Mouse (Mus musculus) forebrain, embryonic 15.5 days (tissue): ENCODE data around the gene Gpr35. TPM values are rescaled to one million over a fixed set of nuclear protein-coding genes. Genes with fewer than 3 reads are reported as not detected.
A peak's percentile ranks its signal among the peaks of the same experiment; 100 is the strongest.
"Not testable (repeated sequence)": the region's sequence is repeated elsewhere in the genome, so short reads cannot be mapped to it uniquely, and the experiment has no call there.

ENCODE experiments used
- ATAC-seq: fragments of 200-750 bp; cut with Nextera tagmentation; replicated peaks from 2 replicates; pipeline ENCODE4 v1.8.0; 2017; ENCODE audit warnings: mild to moderate bottlenecking, moderate TSS enrichment, moderate library complexity
- H3K27ac ChIP-seq: fragments of 300-500 bp; sonication (generic); replicated peaks from 2 replicates; pipeline ENCODE4 v1.5.1; 2015; ENCODE audit warnings: mild to moderate bottlenecking, inconsistent platforms
- H3K27me3 ChIP-seq: fragments of 300-500 bp; sonication (generic); 2 replicates; pipeline ENCODE4 v1.6.1; 2015; ENCODE audit warnings: inconsistent platforms
- H3K36me3 ChIP-seq: fragments of 300-500 bp; sonication (generic); 2 replicates; pipeline ENCODE4 v1.6.1; 2015; ENCODE audit warnings: mild to moderate bottlenecking, inconsistent platforms
- H3K4me1 ChIP-seq: fragments of 300-500 bp; sonication (generic); 2 replicates; pipeline ENCODE4 v1.6.1; 2015; ENCODE audit warnings: inconsistent platforms
- H3K4me2 ChIP-seq: fragments of 300-500 bp; sonication (generic); replicated peaks from 2 replicates; pipeline ENCODE4 v1.6.1; 2015; ENCODE audit warnings: mild to moderate bottlenecking, inconsistent platforms
- H3K4me3 ChIP-seq: fragments of 300-500 bp; sonication (generic); 2 replicates; pipeline ENCODE4 v1.5.1; 2015; ENCODE audit warnings: mild to moderate bottlenecking, inconsistent platforms
- H3K9ac ChIP-seq: fragments of 300-500 bp; sonication (generic); replicated peaks from 2 replicates; pipeline ENCODE4 v1.6.1; 2015; ENCODE audit warnings: mild to moderate bottlenecking, inconsistent platforms
- H3K9me3 ChIP-seq: fragments of 300-500 bp; sonication (generic); 2 replicates; pipeline ENCODE4 v1.6.1; 2016; ENCODE audit warnings: inconsistent platforms
- WGBS: fragments of 180-500 bp; shearing (Covaris S2); methylation state at CpG from one replicate; pipeline ENCODE4 v1.1.7; 2015; ENCODE audit warnings: mixed read lengths; 5-methylcytosine and 5-hydroxymethylcytosine counted together
- polyA plus RNA-seq: library from polyadenylated mRNA; unstranded; fragments of >200 nt; fragmentation: Nextera tagmentation; extraction: Ambion mirVana; gene quantifications from 2 replicates; pipeline ENCODE4 v1.2.1, GENCODE M21; 2015

The Gpr35 gene
- polyA plus RNA-seq, 1 experiment from 2014 or later: 0.46 TPM

- whole genome bisulfite sequencing: 13% methylated on average over 10 of the region's 10 CpGs
- Histone ChIP-seq H3K9ac (peak overlapping the region; percentile 83), H3K27ac (peak overlapping the region; percentile 98), H3K4me2 (peak overlapping the region; percentile 80), H3K4me1 (peaks cover 30% of the 10 kb centered on the region), H3K27me3 (no peaks in the 10 kb centered on the region), H3K9me3 (no peaks in the 10 kb centered on the region), H3K4me3 (peak overlapping the region; percentile 81), H3K36me3 (peaks cover 22% of the 10 kb centered on the region)
- ATAC-seq: no peak
Measured at GRCm38 (mm10) chr1:92935054-92935962, 15.4 kb upstream of the Gpr35 start.

- Histone ChIP-seq H3K4me2 (peak overlapping the region; percentile 80), H3K4me3 (peak overlapping the region; percentile 81), H3K27me3 (no peaks in the 10 kb centered on the region), H3K9me3 (no peaks in the 10 kb centered on the region), H3K36me3 (peaks cover 28% of the 10 kb centered on the region), H3K27ac (peak overlapping the region; percentile 44), H3K9ac (peak overlapping the region; percentile 83), H3K4me1 (peaks cover 30% of the 10 kb centered on the region)
- ATAC-seq: no peak
- 53% methylated on average over 2 of the region's 2 CpGs for WGBS
Measured at GRCm38 (mm10) chr1:92935977-92936376, 14.7 kb upstream of the Gpr35 start.

- Histone ChIP-seq H3K27me3 (no peaks in the 10 kb centered on the region), H3K4me2 (peak overlapping the region; percentile 80), H3K36me3 (peaks cover 29% of the 10 kb centered on the region), H3K4me3 (peak overlapping the region; percentile 81; the same call in 1 of the 2 replicates), H3K27ac (no peak overlapping the region), H3K9me3 (no peaks in the 10 kb centered on the region), H3K4me1 (peaks cover 30% of the 10 kb centered on the region), H3K9ac (peak overlapping the region; percentile 26)
- no peak for ATAC-seq
- WGBS: 85% methylated on average over 3 of the region's 3 CpGs
Measured at GRCm38 (mm10) chr1:92936467-92936866, 14.2 kb upstream of the Gpr35 start.

- no peak for ATAC-seq
- WGBS: 91% methylated on average over 3 of the region's 3 CpGs
- H3K27ac ChIP-seq: no peak overlapping the region
Measured at GRCm38 (mm10) chr1:92937797-92938196, 12.9 kb upstream of the Gpr35 start.

GRCm38 (mm10) chr1:92939746-92940145, 10.9 kb upstream of the Gpr35 start:
- H3K27ac ChIP-seq: no peak overlapping the region
- no peak overlapping the region for H3K9ac ChIP-seq
- H3K4me3 ChIP-seq: no peak overlapping the region
- no peaks in the 10 kb centered on the region for H3K9me3 ChIP-seq
- H3K4me2 ChIP-seq: no peak overlapping the region
- no peaks in the 10 kb centered on the region for H3K27me3 ChIP-seq
- ATAC-seq: no peak
- H3K4me1 ChIP-seq: peaks cover 24% of the 10 kb centered on the region
- H3K36me3 ChIP-seq: peaks cover 56% of the 10 kb centered on the region
- WGBS: 95% methylated on average over 4 of the region's 4 CpGs

More at GRCm38 (mm10) chr1:92937797-92938196, 12.9 kb upstream of the Gpr35 start:
- peaks cover 30% of the 10 kb centered on the region for H3K4me1 ChIP-seq
- H3K27me3 ChIP-seq: no peaks in the 10 kb centered on the region
- no peak overlapping the region for H3K9ac ChIP-seq
- no peaks in the 10 kb centered on the region for H3K9me3 ChIP-seq
- H3K36me3 ChIP-seq: peaks cover 39% of the 10 kb centered on the region
- no peak overlapping the region for H3K4me3 ChIP-seq
- H3K4me2 ChIP-seq: no peak overlapping the region

DNA sequence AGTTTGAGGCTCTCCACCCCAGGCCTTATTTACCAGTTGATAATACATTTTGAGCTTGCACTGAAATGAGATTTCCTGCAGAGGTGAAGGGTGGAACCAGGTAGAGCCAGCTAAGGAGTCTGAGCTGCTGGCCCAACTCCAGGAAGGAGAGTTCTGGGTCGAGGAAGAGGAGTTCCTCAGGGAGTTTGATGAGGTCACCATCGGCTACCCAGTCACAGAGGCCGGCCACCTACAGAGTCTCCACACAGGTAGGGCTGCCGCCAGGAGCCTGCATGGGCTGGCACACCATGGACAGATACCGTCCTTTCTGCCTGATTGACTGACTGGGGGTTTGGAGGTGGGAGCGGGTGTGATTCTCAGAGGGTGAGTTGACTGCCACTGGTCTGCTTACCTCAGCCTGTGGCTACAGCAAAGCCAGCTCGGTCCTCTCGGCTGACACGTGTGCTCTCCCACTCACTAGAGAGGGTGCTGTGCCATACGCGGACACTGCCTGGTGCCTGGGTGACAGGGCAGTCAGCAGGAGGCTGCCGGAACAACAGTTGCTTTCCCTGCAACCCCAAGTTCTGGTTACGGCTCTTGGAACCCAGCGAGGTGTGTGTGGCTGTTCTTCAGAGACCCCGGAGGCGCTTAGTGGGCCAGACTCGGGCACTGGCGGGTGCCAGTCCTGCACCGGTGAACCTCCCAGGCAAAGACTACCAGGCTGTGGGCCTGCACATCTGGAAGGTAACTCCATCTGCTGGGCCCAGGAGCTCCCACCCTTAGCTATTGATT, 7.3 kb upstream of the Gpr35 start:
- peaks cover 85% of the 10 kb centered on the region for H3K36me3 ChIP-seq
- no peaks in the 10 kb centered on the region for H3K4me1 ChIP-seq
- WGBS: 92% methylated on average over 19 of the region's 19 CpGs
- no peak for ATAC-seq
- no peak overlapping the region for H3K4me2 ChIP-seq
- no peak overlapping the region for H3K9ac ChIP-seq
- H3K4me3 ChIP-seq: no peak overlapping the region
- no peaks in the 10 kb centered on the region for H3K9me3 ChIP-seq
- no peak overlapping the region for H3K27ac ChIP-seq
- H3K27me3 ChIP-seq: no peaks in the 10 kb centered on the region

DNA sequence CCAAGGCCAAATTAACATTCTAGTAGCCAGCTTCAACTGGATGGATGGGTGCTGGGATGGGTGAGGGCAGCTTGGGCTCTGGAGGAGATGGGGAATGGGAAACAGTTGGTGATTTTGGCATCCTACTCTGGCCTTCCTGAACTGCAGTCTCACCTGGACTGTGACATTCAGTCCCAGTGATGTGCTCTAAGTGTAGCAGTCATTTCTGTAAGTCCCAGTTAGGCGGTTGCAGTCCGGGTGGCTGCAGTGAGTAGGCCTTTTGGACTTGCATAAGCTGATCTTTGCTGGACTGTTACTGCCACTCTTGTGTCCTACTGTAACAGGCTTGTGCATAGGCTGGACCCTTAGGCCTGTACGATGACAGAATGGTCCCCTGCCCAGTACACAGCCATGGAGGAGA, 2.7 kb upstream of the Gpr35 start:
- Histone ChIP-seq H3K27me3 (no peaks in the 10 kb centered on the region), H3K9me3 (no peaks in the 10 kb centered on the region), H3K4me3 (no peak overlapping the region), H3K4me1 (no peaks in the 10 kb centered on the region), H3K9ac (no peak overlapping the region), H3K4me2 (no peak overlapping the region), H3K27ac (no peak overlapping the region), H3K36me3 (peaks cover 55% of the 10 kb centered on the region)
- WGBS: 98% methylated on average over 3 of the region's 3 CpGs
- ATAC-seq: no peak

DNA sequence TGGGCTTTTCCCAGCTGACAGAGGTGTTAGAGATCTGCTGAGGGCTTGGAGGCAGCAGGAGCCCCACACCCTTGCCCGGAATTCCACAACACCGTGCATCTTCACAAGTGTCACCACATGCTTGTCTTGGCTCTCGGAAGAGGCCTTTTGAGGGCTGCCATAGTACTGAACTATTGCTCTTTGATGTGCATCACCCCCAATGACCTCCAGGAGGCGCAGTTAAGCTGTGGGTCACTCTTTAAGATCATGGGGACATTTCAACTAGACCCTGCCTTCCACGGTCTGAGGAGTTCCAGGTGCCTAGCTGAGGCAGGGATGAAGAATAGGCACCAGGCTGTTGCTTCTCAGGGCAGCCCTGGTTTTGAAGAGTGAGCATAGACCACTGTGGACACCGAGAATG, 1.2 kb upstream of the Gpr35 start:
- no peaks in the 10 kb centered on the region for H3K4me1 ChIP-seq
- peaks cover 40% of the 10 kb centered on the region for H3K36me3 ChIP-seq
- H3K4me2 ChIP-seq: no peak overlapping the region
- H3K9me3 ChIP-seq: no peaks in the 10 kb centered on the region
- ATAC-seq: no peak
- H3K27ac ChIP-seq: no peak overlapping the region
- no peak overlapping the region for H3K9ac ChIP-seq
- 62% methylated on average over 6 of the region's 6 CpGs for WGBS
- H3K27me3 ChIP-seq: no peaks in the 10 kb centered on the region
- H3K4me3 ChIP-seq: no peak overlapping the region

- Histone ChIP-seq H3K4me2 (no peak overlapping the region), H3K27me3 (no peaks in the 10 kb centered on the region), H3K9me3 (no peaks in the 10 kb centered on the region), H3K36me3 (peaks cover 2% of the 10 kb centered on the region; the same call in 1 of the 2 replicates), H3K4me3 (no peak overlapping the region), H3K4me1 (no peaks in the 10 kb centered on the region), H3K27ac (no peak overlapping the region), H3K9ac (no peak overlapping the region)
- WGBS: 73% methylated on average over 2 of the region's 2 CpGs
- no peak for ATAC-seq
Measured at GRCm38 (mm10) chr1:92953641-92954040, 3.0 kb downstream of the Gpr35 start.

DNA sequence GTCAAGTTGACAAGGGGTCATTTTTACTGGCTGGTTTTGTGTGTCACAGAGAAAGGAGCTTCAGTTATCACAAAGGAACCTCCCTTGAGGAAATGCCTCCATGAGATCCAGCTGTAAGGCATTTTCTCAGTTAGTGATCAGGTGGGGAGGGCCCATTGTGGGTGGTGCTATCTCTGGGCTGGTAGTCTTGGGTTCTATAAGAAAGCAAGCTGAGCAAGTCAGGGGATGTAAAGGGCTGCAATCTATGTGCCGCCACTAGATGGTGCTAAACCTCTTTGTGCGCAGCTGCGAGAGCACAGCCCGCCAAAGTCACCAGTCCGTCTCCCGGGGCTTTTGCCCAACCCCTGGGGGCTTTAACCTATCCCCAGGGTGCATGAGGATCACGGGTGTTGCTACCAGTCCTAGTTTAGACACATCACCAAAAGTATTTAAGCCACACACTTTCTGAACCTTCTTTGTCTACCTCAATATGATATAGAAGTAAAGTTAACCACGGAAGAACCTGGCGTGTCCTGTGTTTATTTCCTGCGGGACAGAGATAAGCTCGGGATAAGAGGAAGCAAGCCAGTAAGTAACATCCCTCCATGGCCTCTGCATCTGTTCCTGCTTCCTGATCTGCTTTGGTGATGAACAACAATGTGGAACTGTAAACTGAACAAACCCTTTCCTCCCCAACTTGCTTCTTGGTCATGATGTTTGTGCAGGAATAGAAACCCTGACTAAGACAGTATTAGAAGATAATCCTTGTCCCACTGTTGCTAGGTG, 6.1 kb downstream of the Gpr35 start:
- H3K4me2 ChIP-seq: peak overlapping the region; percentile 33
- H3K36me3 ChIP-seq, ATAC-seq, H3K27ac ChIP-seq, H3K9me3 ChIP-seq, H3K27me3 ChIP-seq, H3K4me3 ChIP-seq, H3K4me1 ChIP-seq, H3K9ac ChIP-seq: not testable (repeated sequence)
- WGBS: 10% methylated on average over 11 of the region's 11 CpGs

DNA sequence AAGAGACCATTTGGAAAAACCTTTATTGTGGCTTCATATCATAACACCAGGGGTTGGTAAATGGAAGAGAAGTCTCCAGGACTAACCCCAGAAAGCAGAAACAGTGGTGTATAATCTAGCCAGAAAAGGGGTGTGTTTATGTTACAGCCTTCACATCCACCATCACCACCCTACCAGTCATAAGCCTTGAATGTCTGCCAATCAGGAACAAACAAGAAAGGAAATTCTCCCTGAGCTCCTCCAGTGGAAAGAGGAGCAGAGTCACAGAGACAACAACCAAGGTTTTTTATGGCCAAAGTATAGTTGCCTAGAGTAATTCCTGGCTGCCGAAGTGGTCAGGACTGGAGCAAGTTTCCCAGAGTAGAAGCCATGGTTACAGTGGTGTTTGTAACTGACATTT, 8.3 kb downstream of the Gpr35 start:
- no peak overlapping the region for H3K4me3 ChIP-seq
- no peak overlapping the region for H3K4me2 ChIP-seq
- no peaks in the 10 kb centered on the region for H3K36me3 ChIP-seq
- no peaks in the 10 kb centered on the region for H3K27me3 ChIP-seq
- no peak for ATAC-seq
- H3K9ac ChIP-seq: no peak overlapping the region
- no peaks in the 10 kb centered on the region for H3K9me3 ChIP-seq
- no peak overlapping the region for H3K27ac ChIP-seq
- H3K4me1 ChIP-seq: no peaks in the 10 kb centered on the region
- WGBS: 87% methylated on average over 1 of the region's 1 CpGs

DNA sequence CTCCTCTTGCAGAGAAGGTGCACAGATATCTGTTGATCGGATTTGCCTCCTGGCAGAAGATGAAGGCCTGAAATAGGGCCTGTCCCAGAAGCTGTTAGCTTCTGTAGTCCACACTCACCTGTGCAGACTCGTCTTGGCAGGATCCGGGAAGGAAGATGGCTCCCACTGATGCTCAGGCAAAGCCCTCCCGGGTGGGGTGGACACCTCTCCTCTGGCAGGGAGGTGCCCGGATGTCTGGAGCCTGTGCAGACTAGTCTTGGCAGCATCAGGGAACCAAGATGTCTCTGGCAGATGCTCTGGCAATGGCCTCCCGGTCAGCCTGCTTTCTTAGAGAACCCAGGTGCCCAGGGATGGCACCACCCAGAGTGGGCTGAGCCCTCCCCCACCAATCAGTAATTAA, 20.1 kb downstream of the Gpr35 start:
- not testable (repeated sequence) for H3K9me3 ChIP-seq, H3K4me3 ChIP-seq, H3K36me3 ChIP-seq, H3K27me3 ChIP-seq, H3K4me1 ChIP-seq, ATAC-seq, H3K27ac ChIP-seq, H3K4me2 ChIP-seq, H3K9ac ChIP-seq
- 88% methylated on average over 6 of the region's 6 CpGs for WGBS
